Mouse (Mus musculus) thymus, postnatal 25 days (tissue): Measurements from ENCODE around the gene Tbx2.

Experiments
- DNase-seq: peaks from one replicate; pipeline ENCODE4 v3.0.0; 2022

The Tbx2 gene

DNA sequence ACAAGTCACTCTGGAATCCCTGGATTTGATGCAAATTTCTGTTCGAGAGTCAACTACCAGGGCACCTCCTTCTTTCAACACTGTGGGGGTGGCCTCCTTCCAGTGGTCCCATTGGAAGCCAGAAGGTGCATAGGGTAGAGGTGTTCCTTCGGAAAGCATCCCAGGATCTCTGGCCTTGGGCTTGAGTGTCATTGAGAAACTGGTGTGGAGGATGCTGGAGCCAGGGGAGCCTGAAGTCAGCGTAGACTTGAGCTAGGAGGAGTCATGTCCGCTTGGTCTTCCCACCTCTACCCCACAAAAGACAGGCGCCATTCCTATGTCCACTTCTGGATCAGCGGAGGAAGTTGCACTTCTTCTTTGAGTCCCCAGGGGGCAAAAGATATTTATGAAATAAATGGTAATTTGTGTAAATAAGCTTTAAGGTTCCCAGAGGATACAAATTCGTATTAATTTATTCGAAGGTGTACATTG is 8.9 kb downstream of the Tbx2 start:
- DNase-seq = no peak

DNA sequence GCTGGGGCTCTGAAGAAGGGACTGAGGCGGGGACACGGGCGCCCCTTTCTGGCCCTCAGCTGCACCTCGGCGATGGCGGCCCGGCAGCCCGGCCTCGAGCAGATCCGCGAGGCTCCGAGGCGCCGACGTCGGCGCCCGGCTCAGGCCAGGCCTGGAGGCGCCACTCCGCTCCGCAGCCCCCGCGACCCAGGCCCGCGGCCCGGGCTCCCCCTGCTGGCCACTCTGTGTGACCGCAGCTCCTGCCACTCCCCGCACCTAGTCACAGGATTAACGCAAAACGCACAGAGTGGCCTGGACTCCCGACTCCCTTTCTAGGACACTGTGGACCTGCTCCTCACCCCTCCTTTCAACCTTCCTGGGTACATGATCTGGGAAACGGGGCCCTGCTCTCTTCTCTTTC is 9.6 kb downstream of the Tbx2 start:
- peak; percentile 67 for DNase-seq

DNA sequence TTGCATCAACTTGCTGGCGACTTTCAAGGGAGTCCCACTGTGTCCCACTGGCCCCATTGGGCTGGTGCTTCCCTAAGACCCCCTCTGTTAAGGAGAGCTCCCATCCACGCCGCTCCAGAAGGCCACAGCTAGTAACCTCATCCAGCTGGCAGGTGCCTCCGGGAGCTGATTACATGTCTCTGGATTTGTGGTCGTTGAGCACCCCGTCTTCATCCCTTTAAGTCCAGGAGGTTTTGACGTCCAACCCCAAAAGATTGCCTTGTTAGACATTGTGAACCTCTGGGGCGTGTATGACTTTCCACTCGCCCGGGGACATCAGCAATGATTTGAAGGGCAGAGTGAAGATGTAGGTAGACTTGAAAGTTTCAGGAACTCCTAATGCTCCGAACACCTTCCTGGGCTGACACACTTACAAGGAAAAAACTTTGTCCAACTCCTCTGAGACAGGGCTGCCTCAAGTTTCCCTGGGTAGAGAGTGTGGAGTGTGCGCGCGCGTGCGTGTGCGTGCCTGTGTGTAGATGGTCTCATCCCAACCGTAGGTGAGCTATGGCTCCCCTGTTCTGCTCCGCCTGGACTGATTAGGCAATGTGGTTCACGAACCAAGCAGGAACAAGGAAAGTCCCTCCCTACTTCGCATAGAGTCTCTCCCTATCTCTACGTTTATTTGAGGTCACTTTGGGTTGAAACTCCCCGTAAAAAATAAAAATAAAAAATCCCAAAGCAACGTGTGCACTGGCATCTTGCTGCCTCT is 10.4 kb downstream of the Tbx2 start:
- no peak for DNase-seq

DNA sequence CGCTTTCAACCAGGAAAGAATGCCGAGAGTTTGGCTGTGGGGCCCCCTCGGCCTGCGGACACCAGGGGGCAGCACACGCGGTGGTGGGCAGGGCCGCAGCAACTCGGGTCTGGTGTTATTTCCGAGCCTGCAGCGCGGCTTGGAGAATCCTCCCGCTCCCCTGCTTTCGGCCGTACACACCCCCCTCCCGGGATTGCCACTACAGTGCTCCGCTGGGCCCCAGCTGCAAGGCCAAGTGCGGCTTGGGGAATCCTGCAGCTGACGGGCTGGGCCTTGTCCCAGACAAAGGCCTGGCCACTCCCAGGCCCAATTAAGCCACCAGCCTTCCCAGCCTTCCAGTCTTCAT is 11.0 kb downstream of the Tbx2 start:
- peak; percentile 61 for DNase-seq

DNA sequence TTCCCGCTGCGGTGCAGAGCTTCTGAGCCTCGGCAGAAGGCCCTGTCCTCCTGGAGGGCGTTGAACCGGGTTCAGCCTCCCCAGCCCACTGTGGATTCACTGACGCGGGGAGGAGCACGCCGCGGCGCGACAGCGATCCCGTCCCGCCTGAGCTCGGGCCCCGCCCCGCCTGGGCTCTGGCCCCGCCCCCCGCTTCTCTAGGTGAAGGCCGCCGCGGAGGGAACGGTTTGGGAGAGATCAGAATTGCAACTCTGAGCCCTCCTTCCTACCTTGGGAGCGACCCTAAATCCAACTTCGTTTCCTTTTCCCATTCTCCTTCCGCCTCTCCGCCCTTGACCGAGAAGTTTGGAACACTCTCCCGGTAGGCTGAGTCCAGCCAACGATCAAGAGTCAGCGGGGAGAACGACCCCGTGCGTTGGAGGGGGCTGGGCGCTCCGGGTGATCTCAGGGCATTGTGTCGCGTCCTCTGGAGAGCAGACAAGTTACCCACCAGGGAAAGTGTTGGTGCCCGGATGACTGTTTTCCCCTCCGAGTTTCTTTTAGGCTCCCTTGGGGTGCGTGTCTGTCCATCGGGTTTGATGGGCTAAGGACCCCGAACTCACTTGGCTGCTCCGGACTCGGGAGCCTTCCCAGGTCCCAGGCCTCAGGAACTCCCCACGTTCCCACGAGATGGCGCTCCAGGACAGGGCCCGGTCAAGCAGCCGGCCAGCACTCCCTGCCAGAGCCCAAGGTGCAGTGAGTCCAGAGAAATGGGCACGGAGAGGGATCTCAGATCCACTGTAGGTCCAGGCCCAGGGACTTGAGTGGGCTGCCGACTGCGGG is 12.0 kb downstream of the Tbx2 start:
- DNase-seq = peak; percentile 70

DNA sequence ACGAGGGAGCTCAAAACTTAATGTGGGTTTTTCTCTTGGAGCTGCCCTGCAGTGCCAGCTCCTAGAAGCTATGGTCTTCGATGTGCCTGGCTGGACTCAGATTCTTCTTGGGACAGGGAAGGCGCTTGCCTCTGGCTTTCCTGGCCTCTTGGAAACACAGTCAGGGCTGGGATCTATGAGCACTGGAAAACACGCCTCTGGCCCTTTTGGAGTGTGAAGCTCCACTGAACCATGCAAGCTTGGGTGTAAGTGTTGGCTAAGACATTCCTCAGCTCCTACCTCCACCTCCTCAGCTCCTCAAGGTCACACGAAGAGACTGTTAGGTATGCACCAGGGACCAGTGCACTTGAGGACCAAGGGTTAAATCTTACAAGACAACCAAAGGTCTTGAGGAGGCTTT is 12.6 kb downstream of the Tbx2 start:
- DNase-seq = no peak

DNA sequence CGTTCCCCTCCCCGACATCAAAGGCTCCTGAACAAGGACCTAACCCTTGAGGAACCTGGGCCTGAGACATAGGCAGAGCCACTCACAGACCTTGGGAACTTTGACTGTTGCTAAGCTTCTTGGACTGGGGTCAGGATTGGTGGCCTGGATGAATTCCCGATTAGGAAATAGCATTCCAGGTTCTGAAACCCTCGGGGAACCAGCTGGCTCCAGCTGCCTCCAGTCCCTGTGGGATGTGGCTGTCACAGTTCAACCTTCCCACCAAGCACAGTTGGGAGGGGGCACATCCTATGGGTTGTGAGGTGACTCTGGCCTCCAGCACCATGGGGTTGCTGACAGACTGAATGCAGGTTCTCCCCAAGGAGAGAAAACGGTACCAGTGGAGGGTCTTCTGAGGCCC is 13.6 kb downstream of the Tbx2 start:
- no peak for DNase-seq

DNA sequence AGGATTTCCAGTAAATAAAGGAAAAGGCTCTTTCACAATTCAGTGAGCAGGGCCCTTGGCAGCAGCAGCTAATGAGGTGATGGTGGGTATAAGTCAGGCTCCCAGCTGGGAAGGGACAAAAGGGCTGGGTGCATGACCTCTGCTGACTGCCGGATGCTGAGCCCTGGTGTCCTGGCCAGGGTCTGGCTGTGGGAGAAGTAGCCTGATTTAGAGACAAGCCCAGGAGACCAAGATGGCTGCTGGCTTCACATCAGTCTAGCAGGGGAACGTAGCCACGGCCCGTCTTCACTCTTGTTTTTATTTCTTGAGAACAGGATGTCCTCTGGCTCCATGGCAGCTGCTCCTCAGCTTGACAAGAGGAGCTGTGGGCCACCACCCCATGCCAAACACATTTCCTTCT is 14.2 kb downstream of the Tbx2 start:
- DNase-seq = no peak

DNA sequence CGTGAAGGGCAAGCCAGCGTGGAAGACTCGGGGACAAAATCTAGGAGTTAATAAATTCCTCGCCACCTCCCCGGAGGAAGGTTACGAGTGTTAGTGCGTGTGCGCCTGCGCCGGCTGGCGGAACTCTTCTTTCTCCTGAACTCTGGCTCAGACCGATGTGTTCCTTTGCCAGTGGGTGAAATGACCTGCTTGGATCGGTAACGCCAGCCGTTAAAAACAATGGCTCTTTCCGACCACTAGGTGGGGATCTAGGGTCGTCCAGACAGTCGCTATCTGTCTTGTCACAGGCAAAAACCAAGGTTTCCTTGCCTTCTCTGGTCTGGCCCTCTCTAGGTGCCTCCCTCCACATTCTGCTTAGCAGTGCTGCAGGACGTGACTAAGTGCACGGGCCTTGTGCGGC is 16.7 kb downstream of the Tbx2 start:
- peak; percentile 58 for DNase-seq

DNA sequence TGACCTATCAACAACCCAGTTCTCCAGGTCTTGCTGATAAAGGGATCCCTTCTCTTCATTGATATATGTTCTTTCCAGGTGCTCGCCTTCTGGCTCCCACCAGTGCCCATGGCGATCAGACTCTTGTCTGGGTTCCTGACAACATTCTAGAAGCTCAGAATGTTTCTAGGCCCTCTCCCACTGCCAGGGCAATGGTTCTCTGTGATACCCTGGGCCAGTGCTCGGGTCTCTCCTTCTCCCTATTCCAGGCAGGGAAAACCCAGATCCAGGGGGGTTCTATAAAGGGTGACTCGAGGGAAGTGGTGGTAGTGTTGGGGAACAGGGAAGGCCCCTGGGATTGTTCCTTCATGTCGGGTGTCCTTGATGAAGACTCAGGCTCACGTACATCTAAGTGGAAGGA is 17.9 kb downstream of the Tbx2 start, which contains the start of gene Gm11444:
Gene Gm11444 (minus strand): TSS at position 101 of the 400 bp plus-strand sequence.
- DNase-seq = no peak

DNA sequence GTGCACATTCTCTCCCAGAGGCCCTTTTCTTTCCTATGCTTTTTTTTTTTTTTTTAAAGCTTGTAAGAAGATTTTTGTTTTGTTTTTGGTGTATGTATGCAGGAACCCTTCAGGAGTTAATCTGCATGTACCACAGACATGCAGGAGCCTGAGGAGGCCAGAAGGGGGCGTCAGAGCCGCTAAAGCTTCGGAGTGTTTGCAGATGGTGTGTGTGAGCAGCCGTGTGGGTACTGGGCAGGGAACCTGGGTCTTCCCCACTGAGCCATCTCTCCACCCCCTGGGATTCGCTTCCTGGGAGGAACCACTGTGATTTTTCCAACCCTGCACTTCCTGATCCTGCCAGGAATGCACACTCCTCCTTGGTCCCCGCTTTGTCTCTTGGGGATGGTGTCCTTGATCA is 18.4 kb downstream of the Tbx2 start:
- no peak for DNase-seq

DNA sequence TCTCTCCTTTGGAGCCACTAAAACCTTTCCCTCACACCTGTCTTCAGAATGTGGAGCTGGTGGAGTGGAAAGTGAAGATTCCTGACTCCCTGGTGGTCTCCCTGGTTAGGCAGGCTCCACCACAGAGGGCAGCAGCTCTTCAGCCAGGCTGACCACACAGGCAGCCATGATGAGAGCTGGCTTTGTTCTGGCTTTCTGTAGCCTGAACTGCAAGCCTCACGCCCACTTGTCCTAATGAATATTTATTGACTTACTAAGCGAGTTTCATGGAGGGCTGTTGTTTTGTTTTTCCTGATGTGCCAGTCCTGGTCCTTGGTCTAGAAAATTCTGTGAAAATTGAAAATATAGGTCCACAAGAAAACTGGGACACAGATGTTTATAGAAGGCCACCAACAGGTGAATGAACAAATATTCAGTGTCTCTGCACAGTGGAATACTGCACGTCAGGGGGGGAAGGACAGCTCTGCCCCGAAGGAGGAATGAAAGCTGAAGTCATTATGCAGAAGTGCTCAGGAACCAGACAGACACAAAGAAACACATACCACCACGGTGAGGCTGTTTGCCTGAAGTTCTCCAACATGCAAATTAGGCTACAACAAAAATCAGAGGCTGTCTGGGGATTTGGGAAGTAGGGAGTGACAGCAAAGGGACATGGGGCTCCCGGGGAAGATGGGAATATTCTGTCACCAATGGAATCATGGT is 25.8 kb downstream of the Tbx2 start:
- DNase-seq = no peak

DNA sequence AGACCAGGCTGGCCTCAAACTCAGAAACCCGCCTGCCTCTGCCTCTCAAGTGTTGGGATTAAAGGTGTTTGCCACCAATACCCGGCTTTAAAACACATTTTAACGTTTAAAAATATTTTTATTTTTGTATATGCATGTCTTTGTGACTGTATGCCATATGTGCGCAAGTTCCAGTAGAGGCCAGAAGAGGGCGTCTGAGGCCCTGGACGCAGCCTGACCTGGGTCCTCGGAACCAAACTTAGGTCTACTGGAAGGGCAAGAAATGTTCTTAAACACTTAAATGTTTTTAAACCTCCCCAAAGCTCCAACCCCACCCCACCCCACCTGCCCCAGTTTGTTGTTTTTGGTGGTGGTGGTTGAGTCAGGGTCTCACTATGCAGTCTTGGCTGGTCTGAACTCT is 32.0 kb downstream of the Tbx2 start:
- no peak for DNase-seq

DNA sequence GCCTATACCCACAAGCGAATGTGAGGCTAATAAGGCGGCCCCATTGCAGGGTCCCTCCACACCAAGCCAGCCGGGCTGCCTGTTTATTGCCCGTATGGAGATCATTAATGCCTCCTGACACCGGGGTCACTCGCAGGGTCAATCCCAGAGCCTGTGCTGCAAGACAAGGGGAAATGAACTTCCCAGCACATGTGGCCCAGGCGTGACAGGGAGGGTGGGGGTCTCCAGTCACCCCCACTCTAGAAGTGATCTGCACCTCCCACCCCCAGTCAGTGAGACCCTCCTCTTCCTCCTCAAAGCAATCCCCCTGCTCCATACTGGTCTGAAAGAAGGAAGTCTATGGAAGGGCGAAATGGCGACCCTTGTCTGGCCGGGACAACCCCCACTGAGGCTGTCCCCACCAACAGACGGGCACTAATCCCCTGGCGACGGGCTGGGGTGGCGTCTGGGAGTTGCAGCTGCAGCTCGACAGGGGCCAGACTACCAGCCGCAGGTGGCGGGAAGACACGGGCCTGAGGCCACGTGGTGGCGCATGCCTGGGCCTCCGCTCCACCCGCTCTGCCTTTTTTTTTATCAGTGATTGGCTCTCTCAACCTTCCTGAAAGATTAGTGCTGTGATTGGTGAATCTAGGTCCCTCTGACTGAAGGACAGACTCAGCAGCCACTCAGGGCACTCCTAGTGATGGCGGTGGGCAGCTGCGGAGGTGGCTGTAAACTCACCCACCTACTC is 43.9 kb downstream of the Tbx2 start:
- DNase-seq = no peak

DNA sequence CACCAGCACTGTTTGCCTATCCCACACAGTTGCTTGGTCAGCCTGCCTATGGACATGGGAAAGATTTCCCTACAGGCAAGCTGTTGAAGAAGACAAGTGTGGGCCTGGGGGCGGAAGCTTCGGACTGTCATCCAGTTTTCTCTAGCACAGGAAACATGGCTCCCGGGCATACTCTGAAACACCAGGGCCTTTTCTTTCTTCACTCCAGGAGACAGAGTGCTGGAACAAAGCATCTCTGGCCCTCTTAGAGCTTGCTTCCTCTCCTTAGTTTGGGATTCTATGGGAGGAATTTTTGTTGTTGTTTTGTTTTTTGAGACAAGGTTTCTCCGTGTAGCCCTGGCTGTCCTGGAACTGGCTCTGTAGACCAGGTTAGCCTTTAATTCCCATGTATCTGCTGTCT is 52.1 kb downstream of the Tbx2 start:
- DNase-seq = no peak

DNA sequence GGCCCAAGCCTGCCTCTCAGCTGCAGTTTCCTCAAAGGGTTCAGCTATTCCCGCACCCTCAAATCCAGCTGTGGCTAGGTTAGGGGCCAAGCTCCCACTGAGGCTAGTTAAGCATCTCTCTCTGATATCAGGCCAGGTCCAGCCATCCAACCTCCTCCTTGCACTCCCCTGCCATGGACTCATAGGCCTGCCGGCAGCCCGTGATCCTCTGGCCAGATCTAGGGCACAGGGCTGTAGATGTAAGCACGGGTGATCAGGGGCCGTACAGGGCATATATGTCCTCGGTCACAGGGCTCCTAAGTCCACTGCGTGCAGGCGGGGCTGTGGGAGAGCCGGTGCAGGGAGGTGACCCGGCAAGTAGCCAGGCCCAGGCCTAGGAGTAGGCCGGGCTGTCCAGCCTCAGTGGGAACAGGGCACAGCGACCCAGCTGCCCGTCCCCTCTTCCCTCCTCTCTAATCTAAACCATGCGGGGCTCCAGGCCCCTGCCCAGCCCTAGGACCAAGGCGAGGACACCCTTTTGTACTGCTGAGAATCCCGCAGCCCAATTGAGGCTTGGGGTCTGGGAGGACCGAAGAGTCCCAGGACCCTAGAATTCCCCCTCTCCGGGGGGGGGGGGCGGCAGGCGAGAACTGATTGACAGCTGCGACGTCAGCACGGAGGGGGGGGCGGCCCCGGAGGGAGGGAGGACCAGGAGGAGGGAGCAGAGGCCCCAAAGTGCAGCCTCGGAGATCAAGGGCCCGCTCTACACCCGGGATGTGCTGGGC is 53.5 kb downstream of the Tbx2 start, which contains the start of gene Tbx4:
Gene Tbx4 (plus strand): TSS at position 758 of the 764 bp plus-strand sequence.
- DNase-seq = no peak

DNA sequence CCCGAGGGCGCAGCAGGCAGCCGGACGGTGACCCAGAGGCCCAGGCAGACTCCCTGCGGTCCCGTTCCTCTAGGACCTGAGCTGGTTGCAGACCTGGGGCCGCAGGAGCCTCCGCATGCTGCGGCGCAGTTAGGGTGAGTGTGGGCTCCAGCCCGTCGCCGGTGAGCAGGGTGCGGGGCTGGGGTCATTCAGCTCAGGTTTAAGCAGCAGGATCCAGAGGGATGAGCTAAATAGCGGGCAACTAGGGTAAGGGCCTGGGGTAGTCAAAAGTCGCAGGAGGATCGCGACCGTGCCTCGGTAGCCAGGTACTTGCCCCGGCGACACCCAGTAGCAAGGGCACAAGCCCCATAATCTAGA is 54.1 kb downstream of the Tbx2 start:
- no peak for DNase-seq

DNA sequence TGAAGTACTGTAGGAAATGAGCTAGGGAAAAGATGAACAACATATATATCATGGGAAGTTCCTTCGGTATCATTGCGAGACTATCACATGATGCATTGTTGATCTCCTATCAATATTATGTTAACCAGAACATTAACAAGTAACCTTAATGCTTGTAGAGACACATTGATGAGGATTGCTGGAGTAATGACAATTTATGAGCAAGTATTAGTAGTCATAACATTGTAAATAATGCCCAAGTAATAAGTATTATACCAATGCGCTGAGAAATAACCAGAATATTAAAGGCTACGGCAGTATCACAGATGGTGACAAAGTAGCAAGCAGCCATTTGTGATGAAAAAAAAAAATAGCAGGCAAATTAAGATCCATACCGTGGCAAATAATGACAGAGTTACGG is 54.9 kb downstream of the Tbx2 start:
- DNase-seq = no peak

DNA sequence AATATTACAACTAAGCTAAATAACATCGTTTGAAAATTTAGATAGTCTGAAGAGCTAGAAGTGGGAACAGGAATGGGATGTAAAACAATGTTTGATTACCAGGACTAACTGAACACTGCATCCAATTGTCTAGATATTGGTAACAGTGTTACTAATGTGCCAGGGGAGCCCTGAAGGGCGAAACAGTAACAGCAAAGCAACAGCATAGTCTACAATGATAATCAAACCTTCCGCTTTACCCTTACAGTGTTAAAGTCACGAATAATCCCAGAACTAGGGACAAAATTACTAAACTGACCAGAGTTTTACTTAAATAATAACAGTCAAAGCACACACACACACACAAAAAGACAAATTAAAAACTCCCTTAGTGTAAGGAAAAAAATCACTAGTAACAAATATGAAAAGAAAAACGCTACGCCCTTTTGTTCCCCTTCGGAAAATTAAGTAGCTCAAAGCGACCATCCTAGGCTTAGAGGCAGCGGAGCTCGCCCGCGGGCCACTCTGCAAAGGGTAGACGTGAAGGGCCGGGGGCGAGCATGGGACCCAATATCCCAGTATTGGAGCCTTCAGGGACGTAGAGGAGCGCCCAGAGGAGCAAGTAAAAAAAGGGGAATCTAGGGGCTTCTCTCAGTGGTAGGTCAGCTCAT is 55.6 kb downstream of the Tbx2 start:
- no peak for DNase-seq

DNA sequence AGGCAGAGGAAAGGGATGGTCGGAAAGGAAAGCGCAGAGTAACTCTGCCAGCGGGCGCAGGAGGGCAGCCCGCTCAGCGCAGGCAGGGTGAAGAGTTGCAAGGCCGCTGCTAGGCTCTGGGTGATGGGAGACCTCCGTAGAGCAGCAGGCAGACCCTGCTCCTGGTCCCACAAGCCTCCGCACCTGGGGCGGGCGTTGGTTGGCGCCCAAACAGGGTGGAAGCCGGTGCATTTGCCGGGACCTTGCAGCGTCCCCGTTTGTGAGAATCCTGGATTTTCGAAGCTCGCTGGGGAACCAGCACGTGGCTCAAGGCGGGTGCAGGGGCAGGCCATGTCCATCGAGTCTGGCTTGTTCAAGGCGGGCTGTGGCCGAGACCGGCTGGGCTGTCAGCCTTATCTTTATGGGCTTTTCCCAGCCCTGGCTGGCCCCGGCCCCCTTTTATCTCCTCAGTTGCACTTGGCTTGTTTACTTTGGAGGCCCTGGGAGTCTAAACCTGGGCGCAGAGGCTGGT is 56.2 kb downstream of the Tbx2 start:
- no peak for DNase-seq

DNA sequence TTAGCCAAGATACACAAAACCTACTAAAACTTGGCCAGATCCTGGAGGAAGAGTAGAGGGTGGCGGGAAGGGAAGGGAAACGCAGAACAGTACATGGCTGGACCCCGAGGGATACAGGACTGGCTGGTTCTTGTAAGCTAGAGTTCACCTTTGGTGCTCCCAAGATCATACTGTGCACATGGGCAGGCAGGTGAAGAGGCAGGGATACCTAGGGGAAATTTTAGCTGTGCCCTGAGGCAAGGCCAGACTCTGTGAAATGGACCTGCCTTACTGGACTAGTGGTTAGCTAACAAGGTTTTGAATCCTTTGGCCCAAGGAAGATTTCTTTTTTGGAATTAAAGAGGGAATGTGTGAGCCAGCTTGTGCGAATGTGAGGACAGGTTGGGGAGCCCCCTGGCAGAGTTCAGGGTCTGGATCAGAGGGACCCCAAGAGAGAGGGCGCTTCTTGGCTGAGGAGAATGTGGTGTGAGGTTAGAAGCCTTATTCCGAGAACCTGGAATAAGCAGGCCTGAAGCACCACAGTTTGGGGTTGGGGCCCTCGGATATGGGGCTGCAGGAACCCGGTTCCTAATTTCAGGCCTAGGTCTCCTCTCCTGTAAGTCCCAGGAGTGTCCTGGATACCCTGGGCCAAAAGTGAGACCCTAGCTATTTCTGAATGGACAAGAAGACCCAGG is 56.8 kb downstream of the Tbx2 start:
- DNase-seq = no peak
